Mouse (Mus musculus) lung, embryonic 16.5 days (tissue): ENCODE results near the gene Gtsf2. TPM values are rescaled to one million over a fixed set of nuclear protein-coding genes. Genes with fewer than 3 reads are reported as not detected.

Experiments used
- ATAC-seq: fragments of 200-750 bp; cut with Nextera tagmentation; 2 replicates; pipeline ENCODE4 v1.8.0; 2017; ENCODE audit warnings: low read depth, mild to moderate bottlenecking, moderate library complexity
- H3K27ac ChIP-seq: fragments of 300-500 bp; sonication (generic); 2 replicates; pipeline ENCODE4 v1.5.1; 2014; ENCODE audit warnings: mild to moderate bottlenecking, control low read depth, low read length
- H3K27me3 ChIP-seq: fragments of 300-500 bp; sonication (generic); 2 replicates; pipeline ENCODE4 v1.6.1; 2014; ENCODE audit warnings: low read depth, low read length, mixed read lengths; ENCODE audit not compliant: control insufficient read depth, insufficient read depth
- H3K36me3 ChIP-seq: fragments of 300-500 bp; sonication (generic); 2 replicates; pipeline ENCODE4 v1.6.1; 2014; ENCODE audit warnings: low read length; ENCODE audit not compliant: control insufficient read depth, insufficient read depth
- H3K4me1 ChIP-seq: fragments of 300-500 bp; sonication (generic); replicated peaks from 2 replicates; pipeline ENCODE4 v1.6.1; 2014; ENCODE audit warnings: low read length, mixed read lengths; ENCODE audit not compliant: control insufficient read depth, insufficient read depth
- H3K4me2 ChIP-seq: fragments of 300-500 bp; sonication (generic); 2 replicates; pipeline ENCODE4 v1.6.1; 2014; ENCODE audit warnings: low read depth, low read length, control low read depth
- H3K4me3 ChIP-seq: fragments of 300-500 bp; sonication (generic); 2 replicates; pipeline ENCODE4 v1.5.1; 2014; ENCODE audit warnings: mild to moderate bottlenecking, low read length, control low read depth
- H3K9ac ChIP-seq: fragments of 300-500 bp; sonication (generic); 2 replicates; pipeline ENCODE4 v1.6.1; 2014; ENCODE audit warnings: low read length, control low read depth
- H3K9me3 ChIP-seq: fragments of 300-500 bp; sonication (generic); 2 replicates; pipeline ENCODE4 v1.6.1; 2016; ENCODE audit warnings: low read length; ENCODE audit not compliant: control insufficient read depth
- WGBS: fragments of 180-500 bp; shearing (Covaris S2); extraction: QIAGEN DNeasy Blood & Tissue Kit; methylation state at CpG from one replicate; pipeline ENCODE4 v1.1.7; 2014; 5-methylcytosine and 5-hydroxymethylcytosine counted together
- polyA plus RNA-seq: library from polyadenylated mRNA; unstranded; fragments of >200 nt; fragmentation: Nextera tagmentation; extraction: Ambion mirVana; gene quantifications from 2 replicates; pipeline ENCODE4 v1.2.1, GENCODE M21; 2015

Gene Gtsf2
- not detected in 2 replicates for polyA plus RNA-seq

DNA sequence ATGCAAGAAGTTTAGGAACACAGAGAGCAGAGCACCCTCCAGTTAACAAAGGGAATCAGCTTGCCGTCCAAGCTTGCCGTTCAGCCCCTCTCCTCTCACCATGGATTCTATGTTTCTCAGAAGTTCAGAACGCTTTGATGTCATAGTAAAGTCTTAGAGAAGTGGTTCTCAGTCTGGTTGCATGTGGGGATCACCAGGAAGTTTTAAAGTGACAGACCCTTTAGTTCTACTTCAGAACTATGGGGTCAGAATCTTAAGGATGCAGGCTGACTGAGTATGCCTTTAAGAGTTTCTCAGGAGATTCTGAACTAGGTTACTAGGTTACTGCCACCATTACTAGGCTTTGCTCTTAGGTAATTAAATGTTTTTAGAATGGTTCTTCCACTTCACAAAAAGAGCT, at the start of gene Gtsf2:
TSS of gene Gtsf2 (minus strand) at position 101 of the 400 bp plus-strand sequence.
- Histone ChIP-seq H3K4me2 (no peak within 1 kb of the TSS), H3K4me1 (no peaks in the 10 kb centered on the region), H3K36me3 (no peaks in the 10 kb centered on the region), H3K27ac (no peak within 1 kb of the TSS), H3K4me3 (no peak within 1 kb of the TSS), H3K27me3 (no peaks in the 10 kb centered on the region), H3K9me3 (no peaks in the 10 kb centered on the region), H3K9ac (no peak within 1 kb of the TSS)
- WGBS, result 25% methylated on average over 3 of the region's 3 CpGs
- no peak for ATAC-seq

DNA sequence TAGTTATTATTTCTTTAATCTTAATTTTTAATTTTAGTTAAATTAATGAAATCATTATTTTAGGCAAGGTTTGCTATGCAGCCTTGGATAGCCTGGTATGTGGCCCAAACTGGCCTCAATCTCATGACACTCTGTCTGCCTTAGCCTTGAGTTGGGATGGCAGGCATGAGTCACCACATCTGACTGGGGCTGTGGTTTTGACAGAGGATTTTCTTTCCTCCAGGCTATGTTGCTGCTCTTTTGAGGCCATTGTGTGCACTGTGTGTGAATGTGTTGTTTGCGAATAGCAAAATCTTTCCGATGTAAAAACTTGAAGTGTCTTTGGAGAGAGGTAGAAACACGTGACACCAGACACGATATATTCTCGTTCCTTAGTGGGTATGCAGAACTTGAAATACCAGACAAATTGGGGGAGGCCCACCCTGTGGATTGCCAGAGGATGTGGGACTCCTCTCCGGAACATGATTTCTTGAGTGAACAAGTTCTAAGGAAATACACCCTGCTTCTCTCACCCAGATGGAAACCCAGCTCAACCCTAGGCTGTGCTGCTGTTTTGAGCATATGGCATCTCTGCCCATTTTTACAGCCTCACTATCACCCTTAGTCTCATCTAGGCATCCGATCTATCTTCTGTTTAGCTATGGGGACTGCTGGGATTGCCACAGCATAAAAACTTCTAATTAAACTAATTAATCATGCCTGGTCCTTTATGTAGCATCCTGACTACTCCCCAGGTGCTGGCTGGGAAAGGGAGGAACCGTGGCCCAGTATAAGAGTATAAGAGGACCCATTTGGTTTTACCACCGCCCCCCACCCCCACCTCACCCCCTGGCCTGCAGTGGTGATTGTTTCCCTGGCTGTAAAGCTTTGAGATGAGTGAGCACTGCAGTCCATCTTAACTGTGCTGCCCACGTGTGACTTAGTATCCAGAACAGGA, 48.2 kb upstream of the Gtsf2 start:
- H3K4me2 ChIP-seq, result no peak overlapping the region
- H3K9ac ChIP-seq, result no peak overlapping the region
- no peaks in the 10 kb centered on the region for H3K4me1 ChIP-seq
- H3K36me3 ChIP-seq, result no peaks in the 10 kb centered on the region
- 0 out of 2 replicates have a peak, but pooled peaks cover 2% of the 10 kb centered on the region for H3K27me3 ChIP-seq
- no peak overlapping the region for H3K27ac ChIP-seq
- H3K4me3 ChIP-seq, result no peak overlapping the region
- WGBS, result 63% methylated on average over 10 of the region's 10 CpGs
- no peaks in the 10 kb centered on the region for H3K9me3 ChIP-seq
- ATAC-seq, result no peak

DNA sequence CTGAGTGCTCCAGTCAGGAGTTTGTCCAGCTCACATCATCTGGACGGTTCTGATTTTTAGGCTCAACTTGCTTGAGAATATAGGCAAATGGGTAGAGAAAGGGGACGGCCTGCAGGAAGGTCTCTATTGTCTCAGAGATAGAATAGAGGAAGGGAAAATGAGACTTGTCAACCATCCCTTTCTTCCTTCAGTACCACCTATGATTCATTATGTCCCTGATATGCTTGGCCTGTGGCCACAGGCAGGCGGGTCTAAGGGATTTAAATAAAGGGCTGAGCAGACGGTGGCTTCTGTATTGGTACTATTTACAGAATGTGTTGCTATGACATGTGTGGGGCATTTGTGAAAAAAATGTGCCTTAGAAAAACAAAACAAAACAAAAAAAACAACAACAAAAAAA, 40.1 kb upstream of the Gtsf2 start:
- Histone ChIP-seq H3K4me1 (no peaks in the 10 kb centered on the region), H3K27ac (no peak overlapping the region), H3K36me3 (no peaks in the 10 kb centered on the region), H3K4me3 (no peak overlapping the region), H3K9ac (no peak overlapping the region), H3K4me2 (no peak overlapping the region), H3K27me3 (no peaks in the 10 kb centered on the region), H3K9me3 (no peaks in the 10 kb centered on the region)
- WGBS, result 45% methylated on average over 4 of the region's 4 CpGs
- no peak for ATAC-seq

DNA sequence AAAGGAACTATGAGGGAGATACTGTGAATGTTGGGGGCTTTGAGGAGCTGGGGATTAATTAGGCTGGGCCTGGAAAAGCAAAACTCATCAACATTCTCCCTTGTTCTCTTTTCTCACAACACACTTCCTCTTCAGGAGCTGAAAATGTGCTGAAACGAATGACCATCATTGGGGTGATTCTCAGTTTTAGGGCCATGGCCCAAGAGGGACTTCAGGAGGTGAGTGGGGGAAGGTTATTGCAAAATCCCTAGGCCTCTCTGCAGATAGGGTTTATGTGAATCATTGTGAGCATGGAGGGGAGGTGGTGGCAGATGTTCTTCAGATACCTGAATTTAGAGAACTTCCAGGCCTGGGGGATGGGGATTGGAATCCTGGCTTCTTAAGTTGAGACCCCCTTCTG, 38.4 kb upstream of the Gtsf2 start:
- Histone ChIP-seq H3K4me1 (no peaks in the 10 kb centered on the region), H3K36me3 (no peaks in the 10 kb centered on the region), H3K4me3 (no peak overlapping the region), H3K9ac (no peak overlapping the region), H3K27me3 (no peaks in the 10 kb centered on the region), H3K4me2 (no peak overlapping the region), H3K9me3 (no peaks in the 10 kb centered on the region), H3K27ac (no peak overlapping the region)
- 39% methylated on average over 1 of the region's 1 CpGs for WGBS
- no peak for ATAC-seq

DNA sequence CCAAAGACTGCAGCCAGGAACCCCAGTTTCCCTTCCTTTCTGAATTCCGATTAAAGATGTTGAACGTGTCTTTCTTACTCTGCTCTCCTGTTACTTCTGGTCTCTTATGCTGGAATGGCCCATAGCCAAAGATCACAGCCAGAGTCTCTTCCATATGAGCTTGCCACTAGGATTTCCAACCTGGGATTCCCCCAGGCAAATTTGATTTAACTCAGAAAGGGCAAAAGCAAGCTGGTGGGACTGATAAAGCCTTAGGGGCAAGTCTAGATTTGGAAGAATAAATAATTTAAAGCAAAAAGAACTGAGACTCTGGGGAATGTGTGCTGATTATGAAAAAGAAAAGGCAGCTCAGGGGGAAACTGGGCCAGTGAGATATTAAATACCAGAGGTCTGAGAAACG, 36.8 kb upstream of the Gtsf2 start:
- Histone ChIP-seq H3K27ac (no peak overlapping the region), H3K9me3 (no peaks in the 10 kb centered on the region), H3K4me2 (no peak overlapping the region), H3K36me3 (no peaks in the 10 kb centered on the region), H3K27me3 (no peaks in the 10 kb centered on the region), H3K9ac (no peak overlapping the region), H3K4me3 (no peak overlapping the region), H3K4me1 (no peaks in the 10 kb centered on the region)
- ATAC-seq, result no peak
- 56% methylated on average over 3 of the region's 3 CpGs for WGBS

DNA sequence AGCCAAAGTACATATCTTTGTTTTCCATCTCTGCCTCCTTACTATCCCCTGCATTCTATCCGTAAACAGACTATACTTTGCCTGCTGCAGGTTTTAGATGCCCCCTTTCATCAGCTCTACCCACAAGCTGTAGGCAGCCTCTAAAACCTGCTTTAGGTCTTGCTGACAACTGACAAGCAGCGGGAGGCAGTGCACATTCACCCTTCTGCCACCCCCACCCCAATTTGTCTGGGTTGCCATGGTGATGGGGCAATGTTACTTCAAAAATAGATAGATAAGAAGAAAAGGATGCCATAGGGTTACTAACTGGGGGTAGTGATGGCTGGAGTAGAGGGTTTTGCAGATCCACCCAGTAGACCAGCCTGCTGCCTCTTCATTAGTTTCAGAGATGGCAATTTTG, 36.2 kb upstream of the Gtsf2 start:
- H3K36me3 ChIP-seq, result no peaks in the 10 kb centered on the region
- H3K4me3 ChIP-seq, result no peak overlapping the region
- no peak for ATAC-seq
- no peak overlapping the region for H3K4me2 ChIP-seq
- no peak overlapping the region for H3K27ac ChIP-seq
- no peaks in the 10 kb centered on the region for H3K27me3 ChIP-seq
- WGBS, result 36% methylated on average over 2 of the region's 2 CpGs
- H3K4me1 ChIP-seq, result no peaks in the 10 kb centered on the region
- no peaks in the 10 kb centered on the region for H3K9me3 ChIP-seq
- no peak overlapping the region for H3K9ac ChIP-seq

DNA sequence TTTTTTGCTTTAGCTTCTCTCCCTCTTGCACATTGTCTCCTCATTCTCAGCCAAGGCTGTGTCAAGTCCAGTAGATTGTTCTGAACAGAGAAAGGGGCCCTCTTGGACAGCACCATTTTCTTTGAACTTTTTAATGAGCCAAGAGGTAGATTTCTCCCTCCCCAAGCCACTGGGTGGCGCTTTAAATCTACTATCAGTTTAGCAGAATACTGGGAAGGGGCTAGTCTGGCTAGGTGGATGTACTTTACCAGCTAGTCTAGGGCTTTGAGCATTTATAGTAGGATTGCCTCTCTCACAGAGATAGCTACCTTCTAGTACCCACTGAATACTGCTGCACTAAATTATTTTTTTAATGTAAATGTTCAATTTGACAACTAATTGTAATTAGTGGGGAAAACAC, 34.2 kb upstream of the Gtsf2 start:
- Histone ChIP-seq H3K4me2 (no peak overlapping the region), H3K27ac (no peak overlapping the region), H3K9me3 (no peaks in the 10 kb centered on the region), H3K4me3 (no peak overlapping the region), H3K4me1 (no peaks in the 10 kb centered on the region), H3K36me3 (no peaks in the 10 kb centered on the region), H3K9ac (no peak overlapping the region), H3K27me3 (no peaks in the 10 kb centered on the region)
- no peak for ATAC-seq
- WGBS, result 10% methylated on average over 1 of the region's 1 CpGs

DNA sequence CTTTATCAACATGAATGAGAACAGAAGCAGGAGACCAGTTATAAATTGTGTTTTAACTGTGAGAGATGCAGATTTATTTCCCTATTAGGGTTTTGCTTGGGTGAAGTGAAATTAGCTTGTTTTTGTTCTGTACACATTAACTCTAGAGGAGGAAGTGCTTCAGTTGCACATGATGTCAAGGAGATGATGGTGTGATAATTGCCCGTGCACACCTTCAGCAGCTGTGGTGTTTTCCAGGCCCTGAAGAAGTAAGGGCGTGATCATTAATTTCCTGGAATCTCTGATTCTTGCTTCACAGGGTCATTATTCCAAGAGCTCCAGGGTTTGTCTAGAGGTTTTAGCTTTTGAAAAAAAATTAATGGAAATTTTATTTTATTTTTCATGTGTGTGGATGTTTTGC, 31.9 kb upstream of the Gtsf2 start:
- no peaks in the 10 kb centered on the region for H3K4me1 ChIP-seq
- H3K9me3 ChIP-seq, result no peaks in the 10 kb centered on the region
- H3K27ac ChIP-seq, result no peak overlapping the region
- ATAC-seq, result no peak
- H3K27me3 ChIP-seq, result no peaks in the 10 kb centered on the region
- H3K4me3 ChIP-seq, result no peak overlapping the region
- no peak overlapping the region for H3K4me2 ChIP-seq
- H3K36me3 ChIP-seq, result no peaks in the 10 kb centered on the region
- H3K9ac ChIP-seq, result no peak overlapping the region
- WGBS, result 56% methylated on average over 2 of the region's 2 CpGs

DNA sequence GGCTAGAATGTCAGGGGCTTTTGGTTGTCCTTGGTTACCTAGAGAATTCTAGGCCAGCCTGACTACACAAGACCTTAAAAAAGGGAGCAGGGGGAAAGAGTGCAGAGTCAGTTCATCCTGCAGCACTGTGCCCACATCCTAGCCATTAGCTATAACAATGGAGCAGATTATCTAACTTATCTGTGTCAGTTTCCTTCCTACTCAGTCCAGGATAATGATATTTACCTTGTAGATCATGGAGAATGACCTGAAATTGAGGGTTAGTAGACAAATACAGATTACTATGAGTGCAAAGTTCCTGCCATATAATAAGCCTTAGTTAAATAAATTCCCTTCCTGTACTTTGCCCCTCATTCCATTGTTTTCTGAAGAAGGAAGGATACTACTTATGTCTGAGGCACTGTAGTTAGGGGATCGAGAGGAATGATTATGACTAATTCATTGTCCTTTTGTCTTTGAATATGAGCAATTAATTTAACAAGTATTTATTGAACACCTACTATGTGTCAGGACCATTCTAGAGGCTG, 30.9 kb upstream of the Gtsf2 start:
- no peaks in the 10 kb centered on the region for H3K4me1 ChIP-seq
- no peak overlapping the region for H3K4me2 ChIP-seq
- no peak overlapping the region for H3K4me3 ChIP-seq
- no peaks in the 10 kb centered on the region for H3K27me3 ChIP-seq
- 31% methylated on average over 1 of the region's 1 CpGs for WGBS
- H3K27ac ChIP-seq, result no peak overlapping the region
- H3K9me3 ChIP-seq, result no peaks in the 10 kb centered on the region
- H3K9ac ChIP-seq, result no peak overlapping the region
- no peaks in the 10 kb centered on the region for H3K36me3 ChIP-seq
- no peak for ATAC-seq
